Mouse (Mus musculus): ENCODE results near the gene Pafah1b3. TPM values are rescaled to one million over a fixed set of nuclear protein-coding genes. Genes with fewer than 3 reads are reported as not detected.
A peak's percentile ranks its signal among the peaks of the same experiment; 100 is the strongest.

Pafah1b3 gene
- polyA plus RNA-seq, 1 experiment from 2014 or later = 198 TPM

GRCm38 (mm10) chr7:25278341-25279075, 19.3 kb downstream of the Pafah1b3 start:
- peak; percentile 46 for ATAC-seq (ENCODE audit: insufficient number of reproducible peaks, low FRiP score, low TSS enrichment, low read depth)
- WGBS = under 1% methylated on average over 53 of the region's 60 CpGs
- Histone ChIP-seq H3K9me3 (no peaks in the 10 kb centered on the region), H3K27me3 (no peaks in the 10 kb centered on the region), H3K36me3 (peaks cover 17% of the 10 kb centered on the region), H3K4me2 (peak overlapping the region; percentile 77), H3K4me1 (peaks cover 69% of the 10 kb centered on the region), H3K4me3 (peak overlapping the region; percentile 78), H3K27ac (peak overlapping the region; percentile 100), H3K9ac (peak overlapping the region; percentile 68)

GRCm38 (mm10) chr7:25277998-25278340, 19.8 kb downstream of the Pafah1b3 start:
- no peaks in the 10 kb centered on the region for H3K9me3 ChIP-seq
- H3K27me3 ChIP-seq = no peaks in the 10 kb centered on the region
- WGBS = 9% methylated on average over 4 of the region's 4 CpGs
- H3K27ac ChIP-seq = peak overlapping the region; percentile 100
- H3K9ac ChIP-seq = peak overlapping the region; percentile 17; the same call in 1 of the 2 replicates
- peak overlapping the region; percentile 77 for H3K4me2 ChIP-seq
- H3K4me3 ChIP-seq = peak overlapping the region; percentile 78
- no peak for ATAC-seq (ENCODE audit: insufficient number of reproducible peaks, low FRiP score, low TSS enrichment, low read depth)
- peaks cover 22% of the 10 kb centered on the region for H3K36me3 ChIP-seq
- peaks cover 70% of the 10 kb centered on the region for H3K4me1 ChIP-seq

- no peak for ATAC-seq (ENCODE audit: insufficient number of reproducible peaks, low FRiP score, low TSS enrichment, low read depth)
- Histone ChIP-seq H3K36me3 (peaks cover 28% of the 10 kb centered on the region), H3K4me1 (peaks cover 76% of the 10 kb centered on the region), H3K9ac (0 out of 2 replicates have a peak overlapping the region, but pooled peaks have one; percentile 17), H3K27ac (peak overlapping the region; percentile 100), H3K4me2 (peak overlapping the region; percentile 77), H3K4me3 (peak overlapping the region; percentile 78), H3K9me3 (no peaks in the 10 kb centered on the region), H3K27me3 (no peaks in the 10 kb centered on the region)
- WGBS = 67% methylated on average over 4 of the region's 4 CpGs
Observed at GRCm38 (mm10) chr7:25277405-25277804, 20.4 kb downstream of the Pafah1b3 start.

- Histone ChIP-seq H3K4me2 (no peak overlapping the region), H3K4me3 (0 out of 2 replicates have a peak overlapping the region, but pooled peaks have one; percentile 0), H3K9ac (no peak overlapping the region), H3K36me3 (peaks cover 44% of the 10 kb centered on the region), H3K9me3 (no peaks in the 10 kb centered on the region), H3K4me1 (peaks cover 72% of the 10 kb centered on the region), H3K27me3 (no peaks in the 10 kb centered on the region), H3K27ac (peak overlapping the region; percentile 100)
- 36% methylated on average over 9 of the region's 9 CpGs for WGBS
- no peak for ATAC-seq (ENCODE audit: insufficient number of reproducible peaks, low FRiP score, low TSS enrichment, low read depth)
Observed at GRCm38 (mm10) chr7:25275555-25276298, 22.1 kb downstream of the Pafah1b3 start.

- ATAC-seq (ENCODE audit: insufficient number of reproducible peaks, low FRiP score, low TSS enrichment, low read depth) = no peak
Observed at GRCm38 (mm10) chr7:25274996-25275395, 22.8 kb downstream of the Pafah1b3 start.

GRCm38 (mm10) chr7:25274571-25274970, 23.2 kb downstream of the Pafah1b3 start:
- peaks cover 68% of the 10 kb centered on the region for H3K4me1 ChIP-seq
- 42% methylated on average over 5 of the region's 5 CpGs for WGBS
- no peak for ATAC-seq (ENCODE audit: insufficient number of reproducible peaks, low FRiP score, low TSS enrichment, low read depth)
- H3K36me3 ChIP-seq = peaks cover 46% of the 10 kb centered on the region
- peak overlapping the region; percentile 8; the same call in 1 of the 2 replicates for H3K9ac ChIP-seq
- H3K9me3 ChIP-seq = no peaks in the 10 kb centered on the region
- H3K27ac ChIP-seq = no peak overlapping the region; the same call in none of the 2 replicates
- H3K27me3 ChIP-seq = no peaks in the 10 kb centered on the region
- no peak overlapping the region for H3K4me2 ChIP-seq
- H3K4me3 ChIP-seq = no peak overlapping the region

More at GRCm38 (mm10) chr7:25274996-25275395, 22.8 kb downstream of the Pafah1b3 start:
- peaks cover 68% of the 10 kb centered on the region for H3K4me1 ChIP-seq
- H3K4me2 ChIP-seq = no peak overlapping the region
- peaks cover 46% of the 10 kb centered on the region for H3K36me3 ChIP-seq
- no peak overlapping the region for H3K4me3 ChIP-seq
- no peaks in the 10 kb centered on the region for H3K27me3 ChIP-seq
- H3K9ac ChIP-seq = peak overlapping the region; percentile 8; the same call in 1 of the 2 replicates
- 77% methylated on average over 3 of the region's 3 CpGs for WGBS
- H3K9me3 ChIP-seq = no peaks in the 10 kb centered on the region
- H3K27ac ChIP-seq = peak overlapping the region; percentile 100; the same call in 1 of the 2 replicates

- Histone ChIP-seq H3K4me2 (no peak overlapping the region), H3K4me3 (no peak overlapping the region), H3K4me1 (peaks cover 75% of the 10 kb centered on the region), H3K36me3 (peaks cover 46% of the 10 kb centered on the region), H3K9ac (0 out of 2 replicates have a peak overlapping the region, but pooled peaks have one; percentile 20), H3K27me3 (no peaks in the 10 kb centered on the region), H3K27ac (peak overlapping the region; percentile 43; the same call in 1 of the 2 replicates), H3K9me3 (no peaks in the 10 kb centered on the region)
- no peak for ATAC-seq (ENCODE audit: insufficient number of reproducible peaks, low FRiP score, low TSS enrichment, low read depth)
- 88% methylated on average over 22 of the region's 22 CpGs for WGBS
Observed at GRCm38 (mm10) chr7:25273259-25274241, 24.2 kb downstream of the Pafah1b3 start.

- Histone ChIP-seq H3K4me1 (peaks cover 72% of the 10 kb centered on the region), H3K9ac (no peak overlapping the region)
Observed at GRCm38 (mm10) chr7:25272445-25273258, 25.1 kb downstream of the Pafah1b3 start.

GRCm38 (mm10) chr7:25271651-25272444, 25.9 kb downstream of the Pafah1b3 start:
- Histone ChIP-seq H3K27ac (no peak overlapping the region), H3K27me3 (no peaks in the 10 kb centered on the region), H3K4me3 (no peak overlapping the region), H3K36me3 (peaks cover 46% of the 10 kb centered on the region), H3K9ac (no peak overlapping the region), H3K4me1 (peaks cover 68% of the 10 kb centered on the region), H3K4me2 (no peak overlapping the region), H3K9me3 (no peaks in the 10 kb centered on the region)
- ATAC-seq (ENCODE audit: insufficient number of reproducible peaks, low FRiP score, low TSS enrichment, low read depth) = no peak
- WGBS = 90% methylated on average over 29 of the region's 30 CpGs

More at GRCm38 (mm10) chr7:25272445-25273258, 25.1 kb downstream of the Pafah1b3 start:
- Histone ChIP-seq H3K27ac (no peak overlapping the region), H3K27me3 (no peaks in the 10 kb centered on the region), H3K9me3 (no peaks in the 10 kb centered on the region), H3K4me3 (no peak overlapping the region), H3K36me3 (peaks cover 46% of the 10 kb centered on the region), H3K4me2 (no peak overlapping the region)
- WGBS = 80% methylated on average over 38 of the region's 38 CpGs
- ATAC-seq (ENCODE audit: insufficient number of reproducible peaks, low FRiP score, low TSS enrichment, low read depth) = no peak

Data from limb, embryonic 15.5 days (tissue).